7 mouse cellular contexts compared by ENCODE assay signal in the genomic region with DNA sequence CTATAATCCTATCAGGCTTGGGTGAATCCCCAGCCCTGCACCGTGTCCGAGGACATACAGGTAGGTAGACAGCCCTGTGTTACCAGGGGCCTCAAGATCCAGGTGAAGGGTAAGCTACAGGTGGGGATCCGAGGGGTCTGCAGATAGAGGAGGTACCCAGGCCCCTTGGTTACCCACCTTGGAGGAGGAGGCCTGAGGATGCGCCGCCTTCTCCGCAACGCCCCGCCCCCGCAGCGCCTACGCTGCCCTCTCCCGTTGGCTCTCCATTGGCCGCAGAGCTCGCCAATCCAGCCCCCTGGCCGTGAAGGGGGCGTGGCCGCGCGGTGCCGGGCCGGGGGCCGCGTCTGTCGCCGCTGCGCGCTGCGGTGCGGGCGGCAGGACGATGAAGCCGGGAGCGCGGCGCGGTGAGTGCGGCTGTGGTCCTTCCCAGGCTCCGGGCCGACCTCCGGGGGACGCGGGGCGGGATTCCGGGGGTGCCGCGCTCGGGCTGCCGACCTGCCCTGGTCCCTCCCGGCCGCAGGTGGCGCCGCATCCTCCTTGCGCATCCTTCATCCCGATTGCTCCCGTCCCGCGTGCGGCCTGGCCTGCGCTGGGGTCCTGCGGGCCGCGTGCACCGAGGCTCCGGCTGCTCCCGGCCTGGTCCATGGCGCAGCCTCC. TPM values are rescaled to one million over a fixed set of nuclear protein-coding genes. Genes with fewer than 3 reads are reported as not detected.
DNase-seq lines count a peak whose midpoint lies in the region; ATAC-seq and TF ChIP-seq lines count a peak whose summit lies in the region.

Gene Wasf3, plus strand, starts transcription at position 51 of the 657 bp plus-strand sequence.

- H3K27ac ChIP-seq in embryonic facial prominence, embryonic 14.5 days (replicated peaks; ENCODE audit: low read depth, low read length), result no peak within 1 kb of the TSS
- no peak within 1 kb of the TSS for H3K27ac ChIP-seq in heart, embryonic 12.5 days (ENCODE audit: poor library complexity, severe bottlenecking)
- H3K27ac ChIP-seq in kidney, postnatal 0 days, result no peak within 1 kb of the TSS
- no peak within 1 kb of the TSS for H3K27ac ChIP-seq in limb, embryonic 15.5 days

- DNase-seq in brain, embryonic 18.5 days (ENCODE audit: low read depth, low spot score), result peak; percentile 72
- DNase-seq in embryonic facial prominence, embryonic 14.5 days (ENCODE audit: low spot score), result peak; percentile 91
- peak; percentile 89 for DNase-seq in kidney, postnatal 0 days (ENCODE audit: low spot score)
- peak; percentile 88 for DNase-seq in neural tube, embryonic 10.5 days (ENCODE audit: extremely low spot score, low spot score)
- DNase-seq in testis, postnatal 14 days (ENCODE audit: low spot score), result peak; percentile 93

- H3K36me3 ChIP-seq in embryonic facial prominence, embryonic 14.5 days (ENCODE audit: control insufficient read depth, insufficient read depth, low read length), result no peaks in the 10 kb centered on the region
- H3K36me3 ChIP-seq in heart, embryonic 12.5 days, result no peaks in the 10 kb centered on the region
- no peaks in the 10 kb centered on the region for H3K36me3 ChIP-seq in kidney, postnatal 0 days (ENCODE audit: insufficient read depth, low read length)
- no peaks in the 10 kb centered on the region for H3K36me3 ChIP-seq in limb, embryonic 15.5 days

- ATAC-seq in embryonic facial prominence, embryonic 14.5 days (ENCODE audit: low read depth), result peak; percentile 98
- peak; percentile 80 for ATAC-seq in heart, embryonic 12.5 days (ENCODE audit: insufficient number of reproducible peaks, low FRiP score)
- ATAC-seq in kidney, postnatal 0 days (replicated peaks; ENCODE audit: low FRiP score, low read depth), result peak; percentile 94
- peak; percentile 84 for ATAC-seq in limb, embryonic 15.5 days (ENCODE audit: insufficient number of reproducible peaks, low FRiP score, low TSS enrichment, low read depth)

- 2% methylated on average over 19 of the region's 66 CpGs for WGBS in embryonic facial prominence, embryonic 14.5 days
- 1% methylated on average over 61 of the region's 66 CpGs for WGBS in heart, embryonic 12.5 days
- WGBS in kidney, postnatal 0 days, result under 1% methylated on average over 27 of the region's 66 CpGs
- under 1% methylated on average over 61 of the region's 66 CpGs for WGBS in limb, embryonic 15.5 days

- no peaks in the 10 kb centered on the region for H3K27me3 ChIP-seq in embryonic facial prominence, embryonic 14.5 days (replicated peaks; ENCODE audit: control insufficient read depth, insufficient read depth, low read length)
- H3K27me3 ChIP-seq in heart, embryonic 12.5 days (replicated peaks), result peaks cover 26% of the 10 kb centered on the region
- H3K27me3 ChIP-seq in kidney, postnatal 0 days (ENCODE audit: insufficient read depth, low read length), result no peaks in the 10 kb centered on the region
- H3K27me3 ChIP-seq in limb, embryonic 15.5 days, result no peaks in the 10 kb centered on the region

- peak within 1 kb of the TSS; percentile 72 for H3K9ac ChIP-seq in embryonic facial prominence, embryonic 14.5 days (ENCODE audit: low read depth, low read length)
- H3K9ac ChIP-seq in heart, embryonic 12.5 days, result peak within 1 kb of the TSS; percentile 45
- peak within 1 kb of the TSS; percentile 61 for H3K9ac ChIP-seq in kidney, postnatal 0 days (ENCODE audit: low read depth, low read length)
- peak within 1 kb of the TSS; percentile 56 for H3K9ac ChIP-seq in limb, embryonic 15.5 days

- H3K4me3 ChIP-seq in embryonic facial prominence, embryonic 14.5 days (ENCODE audit: low read depth, low read length), result peak within 1 kb of the TSS; percentile 66
- peak within 1 kb of the TSS; percentile 62 for H3K4me3 ChIP-seq in heart, embryonic 12.5 days
- peak within 1 kb of the TSS; percentile 59 for H3K4me3 ChIP-seq in kidney, postnatal 0 days (replicated peaks; ENCODE audit: low read depth, low read length)
- peak within 1 kb of the TSS; percentile 66 for H3K4me3 ChIP-seq in limb, embryonic 15.5 days

- peak within 1 kb of the TSS; percentile 77 for H3K4me2 ChIP-seq in embryonic facial prominence, embryonic 14.5 days (ENCODE audit: low read depth, low read length)
- H3K4me2 ChIP-seq in heart, embryonic 12.5 days, result peak within 1 kb of the TSS; percentile 78
- H3K4me2 ChIP-seq in kidney, postnatal 0 days (ENCODE audit: low read length), result peak within 1 kb of the TSS; percentile 82
- peak within 1 kb of the TSS; percentile 87 for H3K4me2 ChIP-seq in limb, embryonic 15.5 days

- H3K4me1 ChIP-seq in embryonic facial prominence, embryonic 14.5 days (ENCODE audit: control insufficient read depth, insufficient read depth, low read length), result no peaks in the 10 kb centered on the region
- no peaks in the 10 kb centered on the region for H3K4me1 ChIP-seq in heart, embryonic 12.5 days (replicated peaks)
- H3K4me1 ChIP-seq in kidney, postnatal 0 days (replicated peaks; ENCODE audit: insufficient read depth, low read length), result 0 out of 2 replicates have a peak, but pooled peaks cover 3% of the 10 kb centered on the region
- peaks cover 8% of the 10 kb centered on the region; the same call in 1 of the 2 replicates for H3K4me1 ChIP-seq in limb, embryonic 15.5 days

- H3K9me3 ChIP-seq in embryonic facial prominence, embryonic 14.5 days (ENCODE audit: control insufficient read depth, low read length), result 0 out of 2 replicates have a peak, but pooled peaks cover 7% of the 10 kb centered on the region
- H3K9me3 ChIP-seq in heart, embryonic 12.5 days (replicated peaks), result peaks cover 4% of the 10 kb centered on the region; the same call in 1 of the 2 replicates
- H3K9me3 ChIP-seq in kidney, postnatal 0 days (replicated peaks; ENCODE audit: low read length), result no peaks in the 10 kb centered on the region
- no peaks in the 10 kb centered on the region for H3K9me3 ChIP-seq in limb, embryonic 15.5 days

- peak; percentile 37; the same call in 1 of the 2 replicates for TF ChIP-seq CTCF in kidney, postnatal 0 days (IDR thresholded peaks at IDR 0.05; ENCODE audit: low read depth)

RNA-seq across cellular contexts. Expression of gene Wasf3, which starts in this region (rescaled TPM):
- 1.6 and 1.7 TPM in 2 replicates for polyA plus RNA-seq in embryonic facial prominence, embryonic 14.5 days (2014; fragmentation: Nextera tagmentation; extraction: Ambion mirVana)
- polyA plus RNA-seq in heart, embryonic 12.5 days (2016; fragmentation: Nextera tagmentation; extraction: Ambion mirVana), result 0.31 and 0.32 TPM in 2 replicates
- polyA plus RNA-seq in kidney, postnatal 0 days (2015; fragmentation: Nextera tagmentation; extraction: Ambion mirVana), result 1.9 and 2.0 TPM in 2 replicates
- 1.6 and 2.6 TPM in 2 replicates for polyA plus RNA-seq in limb, embryonic 15.5 days (2015; fragmentation: Nextera tagmentation; extraction: Ambion mirVana)

Comparison
In these comparisons a context has a peak if more than half of its experiments do, and no peak if none do; other contexts are left out.
1. Peak in ATAC-seq, H3K4me3 ChIP-seq, H3K9ac ChIP-seq and H3K4me2 ChIP-seq in heart, embryonic 12.5 days; RNA of the gene not detected or under 1 TPM.